Comparison of ENCODE assay signal across 8 mouse cellular contexts in the genomic region with DNA sequence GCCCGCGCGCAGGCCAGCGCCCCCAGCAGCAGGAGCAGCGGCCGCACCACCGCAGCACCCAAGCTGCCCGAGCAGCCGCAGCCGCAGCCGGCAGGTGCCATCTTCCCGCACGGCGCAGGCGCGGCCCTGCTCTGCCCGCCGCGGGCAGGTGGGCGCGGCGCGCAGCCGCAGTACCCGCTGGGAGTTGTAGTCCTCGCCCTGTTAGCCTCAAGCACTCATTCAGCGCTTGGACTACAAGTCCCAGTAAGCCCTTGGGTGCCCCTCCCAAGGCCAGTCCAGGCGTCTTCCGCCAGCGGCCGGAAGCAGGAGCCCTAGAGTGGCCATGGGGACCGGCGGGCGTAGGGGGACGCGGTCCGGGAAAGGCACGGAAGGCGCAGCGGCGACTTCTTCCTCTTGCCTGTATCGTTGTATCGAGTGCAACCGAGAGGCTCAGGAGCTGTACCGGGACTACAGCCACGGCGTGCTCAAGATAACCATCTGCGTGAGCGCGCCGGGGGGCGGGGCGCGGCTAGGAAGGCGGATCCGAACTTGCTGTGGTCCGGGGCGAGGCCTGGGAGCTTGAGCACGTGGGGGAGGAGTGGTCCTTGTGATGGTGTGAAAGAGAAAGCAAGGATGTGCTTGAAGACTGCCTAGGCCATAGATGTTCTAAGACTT. TPM values are rescaled to one million over a fixed set of nuclear protein-coding genes. Genes with fewer than 3 reads are reported as not detected.
DNase-seq lines count a peak whose midpoint lies in the region; ATAC-seq lines count a peak whose summit lies in the region.

A gene (minus strand): TSS at position 122 of the 654 bp plus-strand sequence.
A gene (plus strand): TSS at position 278 of the 654 bp plus-strand sequence.

- H3K27me3 ChIP-seq in heart, embryonic 10.5 days (ENCODE audit: insufficient read depth, poor library complexity, severe bottlenecking), result no peaks in the 10 kb centered on the region
- no peaks in the 10 kb centered on the region for H3K27me3 ChIP-seq in kidney, embryonic 15.5 days

- DNase-seq in B cell, adult 2 months, result peak; percentile 95 to 96
- DNase-seq in brain, adult 2 months (ENCODE audit: low read depth, low spot score), result peak; percentile 99
- DNase-seq in heart, embryonic 10.5 days (ENCODE audit: low spot score), result peak; percentile 99
- peak; percentile 95 for DNase-seq in liver
- DNase-seq in spleen, postnatal 4 days (ENCODE audit: low spot score in 2 of 2), result peak; percentile 94 to 96

- peak within 1 kb of the TSS; percentile 81 for H3K9ac ChIP-seq in kidney, embryonic 15.5 days

- H3K9me3 ChIP-seq in heart, embryonic 10.5 days, result no peaks in the 10 kb centered on the region
- H3K9me3 ChIP-seq in kidney, embryonic 15.5 days (replicated peaks), result no peaks in the 10 kb centered on the region

- H3K36me3 ChIP-seq in heart, embryonic 10.5 days, result peaks cover 18% of the 10 kb centered on the region
- peaks cover 20% of the 10 kb centered on the region for H3K36me3 ChIP-seq in kidney, embryonic 15.5 days

- peaks cover 29% of the 10 kb centered on the region for H3K4me1 ChIP-seq in heart, embryonic 10.5 days
- H3K4me1 ChIP-seq in kidney, embryonic 15.5 days, result peaks cover 26% of the 10 kb centered on the region

- peak within 1 kb of the TSS; percentile 90 for H3K27ac ChIP-seq in heart, embryonic 10.5 days
- peak within 1 kb of the TSS; percentile 64; the same call in 1 of the 2 replicates for H3K27ac ChIP-seq in kidney, embryonic 15.5 days

- ATAC-seq in erythroblast, adult 5-6 weeks (replicated peaks; ENCODE audit: low FRiP score, poor library complexity, severe bottlenecking), result peak; percentile 97
- peak; percentile 100 for ATAC-seq in kidney, embryonic 15.5 days (replicated peaks; ENCODE audit: low FRiP score)
- peak; percentile 97 for ATAC-seq in monocyte, adult 5-6 weeks (replicated peaks; ENCODE audit: insufficient number of reproducible peaks, low FRiP score, low TSS enrichment, poor library complexity, severe bottlenecking)

- peak within 1 kb of the TSS; percentile 96 for H3K4me3 ChIP-seq in heart, embryonic 10.5 days
- peak within 1 kb of the TSS; percentile 87 for H3K4me3 ChIP-seq in kidney, embryonic 15.5 days (replicated peaks)

- WGBS in heart, embryonic 10.5 days, result 0% methylated on average over 59 of the region's 59 CpGs
- under 1% methylated on average over 59 of the region's 59 CpGs for WGBS in kidney, embryonic 15.5 days

- peak within 1 kb of the TSS; percentile 85 for H3K4me2 ChIP-seq in kidney, embryonic 15.5 days

RNA-seq across cellular contexts. Expression of the first gene that starts in this region (rescaled TPM):
- 13.1 and 15.3 TPM in 2 replicates for total RNA-seq in erythroblast, adult 5-6 weeks (2015; ENCODE audit: low replicate concordance)
- total RNA-seq in erythroblast, adult 5-6 weeks (2017; ENCODE audit: low replicate concordance), result 8.8 and 18.3 TPM in 2 replicates
- polyA plus RNA-seq in heart, embryonic 10.5 days (2016; fragmentation: Nextera tagmentation; extraction: Ambion mirVana), result 43.7 and 44.6 TPM in 2 replicates
- polyA plus RNA-seq in kidney, embryonic 15.5 days (2015; fragmentation: Nextera tagmentation; extraction: Ambion mirVana), result 46.7 and 47.0 TPM in 2 replicates
- total RNA-seq in monocyte, adult 5-6 weeks (2017), result 14.5 to 74.3 TPM (median 26.1 TPM) in 3 replicates

RNA-seq across cellular contexts. Expression of the second gene that starts in this region (rescaled TPM):
- total RNA-seq in erythroblast, adult 5-6 weeks (2015; ENCODE audit: low replicate concordance), result 2.5 TPM in 1 of 2 replicates, not detected in the other
- total RNA-seq in erythroblast, adult 5-6 weeks (2017; ENCODE audit: low replicate concordance), result 1.1 TPM in 1 of 2 replicates, not detected in the other
- 21.3 and 26.7 TPM in 2 replicates for polyA plus RNA-seq in heart, embryonic 10.5 days (2016; fragmentation: Nextera tagmentation; extraction: Ambion mirVana)
- 25.2 and 28.1 TPM in 2 replicates for polyA plus RNA-seq in kidney, embryonic 15.5 days (2015; fragmentation: Nextera tagmentation; extraction: Ambion mirVana)
- 1.0 to 2.9 TPM in 2 of 3 replicates, not detected in the other for total RNA-seq in monocyte, adult 5-6 weeks (2017)

Comparison
In these comparisons a context has a peak if more than half of its experiments do, and no peak if none do; other contexts are left out.
1. Peak in every context shown above with its lines: DNase-seq, ATAC-seq, H3K4me3 ChIP-seq and H3K27ac ChIP-seq.